Mouse (Mus musculus): ENCODE results near the gene Catsperz.

DNA sequence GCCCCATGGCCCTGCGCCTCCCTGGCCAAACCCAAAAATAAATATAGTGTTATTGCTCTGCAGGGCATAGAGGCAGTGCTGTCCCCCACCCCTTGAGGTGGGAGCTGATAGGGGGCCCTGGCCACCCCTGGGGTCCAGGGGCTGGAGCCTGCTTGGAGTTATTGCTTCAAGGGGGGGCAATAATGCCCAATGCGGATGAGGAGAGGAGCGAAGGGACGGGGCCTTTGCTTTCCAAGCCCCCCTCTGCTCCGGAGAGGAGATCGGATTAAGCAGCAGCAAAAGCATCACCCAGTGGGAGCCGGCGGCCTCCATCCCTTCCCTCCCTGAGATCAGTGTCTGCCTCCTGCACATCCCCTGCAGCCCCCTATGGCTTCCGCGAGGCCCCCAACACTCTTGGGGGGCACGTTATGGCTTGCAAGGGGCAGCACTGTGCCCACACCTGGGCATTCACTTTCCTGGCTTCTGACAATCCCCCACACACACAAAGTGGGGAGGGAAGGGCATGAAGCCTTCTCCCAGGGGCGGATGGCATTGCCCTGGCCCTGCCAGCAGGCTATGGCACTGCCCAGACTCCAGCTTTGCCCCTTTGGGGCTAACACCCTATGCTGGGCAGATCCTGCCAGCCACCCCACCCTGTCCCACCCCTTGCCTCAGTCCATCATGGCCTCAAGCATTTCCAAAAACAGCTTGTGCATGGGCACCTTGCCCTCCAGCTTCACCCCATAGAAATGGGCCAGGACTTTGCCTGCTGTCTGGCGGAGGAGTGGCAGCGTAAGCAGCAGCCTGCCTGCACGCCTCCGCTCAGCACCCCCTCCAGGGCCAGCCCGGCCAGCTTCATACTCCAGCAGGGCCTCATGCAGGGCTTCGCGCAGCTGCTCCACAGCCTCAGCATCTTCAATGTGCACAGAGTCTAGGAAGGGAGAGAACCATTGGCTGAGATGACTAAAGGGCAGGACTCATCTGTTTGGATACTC is 13.8 kb downstream of the Catsperz start:
- no peak for TF ChIP-seq POLR2A (IDR thresholded peaks at IDR 0.05; ENCODE audit: control insufficient read depth, extremely low read depth, insufficient read depth, low read length, poor library complexity)
- TF ChIP-seq CTCF (IDR thresholded peaks at IDR 0.05; ENCODE audit: borderline replicate concordance, control insufficient read depth, extremely low read depth, insufficient read depth, low read length, poor library complexity) = no peak
